Mouse (Mus musculus) kidney, postnatal 10 days (tissue): ENCODE data around the gene Gzme.
"Not testable (repeated sequence)": the region's sequence is repeated elsewhere in the genome, so short reads cannot be mapped to it uniquely, and the experiment has no call there.

ENCODE experiments used
- DNase-seq: peaks from one replicate; pipeline ENCODE4 v3.0.0; 2021; ENCODE audit warnings: mixed read lengths

Gzme gene

GRCm38 (mm10) chr14:56120525-56120924, at the start of gene Gzme:
TSS of gene Gzme (minus strand) at chr14:56120625.
- DNase-seq = no peak

DNA sequence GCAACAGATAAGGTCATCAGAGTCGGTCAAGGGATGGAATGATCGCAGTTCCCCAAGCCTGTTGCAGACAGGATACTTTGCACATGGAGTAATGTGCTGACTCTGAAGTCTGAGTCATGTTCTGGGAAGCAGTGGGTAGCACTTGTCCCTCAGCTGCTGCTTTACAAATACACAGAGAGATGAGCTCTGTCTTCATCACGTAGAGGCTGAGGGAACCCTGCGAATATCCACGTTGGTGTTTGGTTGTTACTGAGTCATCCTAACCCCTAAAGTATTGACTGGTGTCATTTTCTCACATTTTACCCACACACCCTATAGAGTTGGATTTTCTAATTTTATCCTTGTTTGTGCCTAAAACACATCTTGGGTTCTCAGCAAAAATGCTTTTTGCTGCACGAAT, 47.6 kb upstream of the Gzme start:
- DNase-seq = no peak

DNA sequence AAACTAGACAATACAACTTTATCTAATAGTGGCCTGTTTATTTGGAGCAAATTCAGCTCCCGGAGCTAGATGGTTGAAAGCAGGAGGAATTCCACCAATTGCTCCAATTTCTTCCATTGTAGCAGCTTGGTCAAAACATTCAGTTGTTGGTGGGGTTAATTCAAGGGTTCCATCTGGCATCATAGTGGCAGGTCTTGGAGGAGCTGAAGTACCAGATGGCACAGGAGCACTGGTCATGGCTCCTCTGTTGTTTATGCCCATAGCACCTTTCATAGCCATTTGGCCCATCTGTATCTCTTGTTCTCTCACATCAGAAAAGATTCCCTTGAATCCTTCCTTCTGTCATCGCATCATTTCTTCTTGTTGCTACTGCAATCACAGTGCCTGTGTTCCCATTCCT, 41.7 kb upstream of the Gzme start:
- no peak for DNase-seq

DNA sequence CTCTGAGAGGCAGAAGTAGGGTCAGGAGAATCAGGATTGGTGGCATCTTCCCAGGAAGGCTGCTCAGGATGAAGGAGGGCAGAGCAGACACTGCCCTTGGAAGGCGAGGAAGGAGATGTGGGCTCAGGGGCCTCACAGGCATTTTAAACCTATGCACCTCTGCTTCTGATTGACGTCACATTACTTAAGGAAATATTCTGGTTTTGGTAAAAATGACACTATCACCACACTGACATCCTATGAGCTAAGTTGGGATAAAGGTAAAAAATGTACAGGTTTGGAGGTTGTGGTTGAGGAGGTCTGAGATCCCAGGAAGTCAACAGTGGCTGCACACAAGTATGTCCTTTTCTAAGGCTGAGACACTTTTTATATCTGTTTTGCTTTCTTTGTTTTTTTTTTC, 39.1 kb upstream of the Gzme start, which contains the start of gene Gzmg:
Gene Gzmg (minus strand): TSS at position 101 of the 400 bp plus-strand sequence.
- not testable (repeated sequence) for DNase-seq

GRCm38 (mm10) chr14:56155340-56155739, 34.9 kb upstream of the Gzme start:
- no peak for DNase-seq

GRCm38 (mm10) chr14:56133675-56134074, 13.2 kb upstream of the Gzme start:
- DNase-seq = not testable (repeated sequence)

- not testable (repeated sequence) for DNase-seq
Measured at GRCm38 (mm10) chr14:56132508-56132907, 12.1 kb upstream of the Gzme start, which contains the start of gene Gzmd. TSS of gene Gzmd (minus strand) at chr14:56132608.

DNA sequence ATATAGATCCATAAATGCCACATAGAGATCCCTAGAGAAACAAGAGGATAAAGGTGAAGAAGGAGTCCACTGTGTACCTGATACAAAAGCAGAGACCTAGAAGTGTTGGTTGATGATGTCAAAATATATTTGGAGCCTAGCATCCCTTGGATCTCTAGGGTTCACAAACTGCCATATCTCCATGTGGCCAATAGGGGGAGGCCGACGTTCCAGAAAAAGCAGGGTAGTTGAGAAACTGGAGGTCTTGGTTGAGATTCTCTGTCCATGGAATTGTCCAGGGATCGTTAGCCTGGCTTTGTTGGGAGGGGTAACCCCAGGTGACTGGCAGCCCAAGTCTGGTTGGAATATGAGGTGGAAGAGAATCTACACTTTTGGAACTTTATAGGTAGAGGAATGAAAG, 7.9 kb upstream of the Gzme start:
- no peak for DNase-seq

GRCm38 (mm10) chr14:56123516-56123915, 3.1 kb upstream of the Gzme start:
- DNase-seq = no peak

DNA sequence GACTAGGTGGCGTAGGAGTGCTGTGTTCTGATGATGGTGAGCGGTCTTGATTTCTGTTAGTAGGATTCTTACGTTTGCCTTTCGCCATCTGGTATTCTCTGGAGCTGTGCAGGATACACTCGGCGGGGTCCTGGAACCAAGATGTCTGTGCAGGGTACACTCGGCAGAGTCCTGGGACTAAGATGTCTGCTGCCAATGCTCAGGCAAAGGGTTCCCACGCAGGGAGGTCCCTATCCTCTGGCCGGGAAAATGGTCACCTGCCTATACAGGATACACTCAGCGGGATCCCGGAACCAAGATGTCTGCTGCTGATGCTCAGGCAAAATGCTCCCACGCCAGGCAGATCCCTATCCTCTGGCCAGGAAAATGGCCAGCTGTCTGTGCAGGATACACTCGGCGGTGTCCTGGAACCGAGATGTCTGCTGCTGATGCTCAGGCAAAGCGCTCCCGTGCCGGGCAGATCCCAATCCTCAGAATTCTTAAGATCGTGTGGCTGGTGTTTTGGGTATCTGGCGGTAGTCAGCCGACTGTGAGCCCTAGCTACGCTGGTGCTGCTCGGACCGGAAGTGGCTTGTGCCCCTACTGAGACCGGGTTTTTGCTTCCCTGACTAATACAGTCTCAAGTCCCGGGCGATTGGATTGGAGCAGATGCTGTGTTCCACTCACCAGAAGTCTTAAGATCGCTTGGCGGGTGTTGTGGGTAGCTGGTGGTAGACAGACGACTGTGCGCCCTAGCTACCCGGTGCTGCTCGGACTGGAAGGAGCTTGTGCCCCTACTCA, 4.7 kb downstream of the Gzme start:
- not testable (repeated sequence) for DNase-seq

DNA sequence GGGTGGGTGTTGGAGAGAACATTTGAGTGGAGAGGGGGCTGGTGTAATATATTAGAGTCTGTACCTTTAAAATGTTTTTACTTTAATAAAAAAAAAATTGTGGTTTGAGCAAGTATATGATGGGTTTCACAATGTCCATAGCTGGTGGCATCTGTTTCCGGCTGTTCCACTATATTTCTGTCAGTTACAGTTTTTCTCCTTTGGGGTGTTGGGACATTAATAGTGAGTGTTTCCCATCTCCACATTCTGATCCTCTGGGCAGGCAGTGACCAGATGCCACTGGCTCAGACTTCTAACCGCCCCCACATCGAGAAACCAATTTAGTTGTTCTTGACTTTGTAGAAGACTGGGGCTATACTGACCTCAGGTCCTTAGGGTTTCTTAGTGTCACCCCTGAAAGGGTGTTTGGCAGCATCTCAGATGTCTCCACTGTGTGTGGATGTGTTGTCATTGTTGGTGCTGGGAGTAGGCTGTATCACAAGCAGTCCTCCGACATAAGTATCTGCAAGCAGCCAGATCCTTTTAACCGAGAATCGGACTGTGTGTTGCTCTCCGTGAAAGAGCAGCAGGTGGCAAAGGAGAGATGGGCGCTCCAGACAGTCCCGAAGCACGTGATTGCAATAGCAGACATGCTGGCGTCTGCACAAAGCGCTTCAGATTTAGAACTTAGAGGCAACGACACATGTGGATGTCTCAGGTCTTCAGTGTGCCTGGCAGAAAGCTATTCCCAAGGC, 14.8 kb downstream of the Gzme start:
- DNase-seq = no peak

GRCm38 (mm10) chr14:56105016-56105415, 15.4 kb downstream of the Gzme start:
- no peak for DNase-seq

DNA sequence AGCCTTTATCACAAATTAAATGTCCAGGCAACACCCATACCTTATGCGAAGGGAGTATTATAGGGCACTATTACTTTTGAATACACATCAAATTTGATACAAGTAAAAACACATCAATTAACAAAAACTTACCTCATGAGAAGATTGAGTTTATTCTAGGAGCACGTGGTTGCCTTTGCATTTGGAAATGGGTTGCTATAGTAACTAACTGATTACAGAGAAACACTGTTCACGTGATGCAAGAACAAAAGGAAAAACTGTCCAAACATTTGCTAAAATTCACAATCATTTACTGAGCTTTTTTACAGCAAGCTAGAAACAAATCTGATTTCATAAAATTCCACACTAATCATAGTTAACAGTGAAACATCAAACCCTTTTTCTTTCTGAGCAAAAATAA, 17.0 kb downstream of the Gzme start:
- DNase-seq = no peak

GRCm38 (mm10) chr14:56102386-56102785, 18.0 kb downstream of the Gzme start, which contains the start of gene Ctsg:
TSS of gene Ctsg (minus strand) at chr14:56102574.
- DNase-seq = no peak

- peak; percentile 32 for DNase-seq
Measured at GRCm38 (mm10) chr14:56098940-56099339, 21.5 kb downstream of the Gzme start.

DNA sequence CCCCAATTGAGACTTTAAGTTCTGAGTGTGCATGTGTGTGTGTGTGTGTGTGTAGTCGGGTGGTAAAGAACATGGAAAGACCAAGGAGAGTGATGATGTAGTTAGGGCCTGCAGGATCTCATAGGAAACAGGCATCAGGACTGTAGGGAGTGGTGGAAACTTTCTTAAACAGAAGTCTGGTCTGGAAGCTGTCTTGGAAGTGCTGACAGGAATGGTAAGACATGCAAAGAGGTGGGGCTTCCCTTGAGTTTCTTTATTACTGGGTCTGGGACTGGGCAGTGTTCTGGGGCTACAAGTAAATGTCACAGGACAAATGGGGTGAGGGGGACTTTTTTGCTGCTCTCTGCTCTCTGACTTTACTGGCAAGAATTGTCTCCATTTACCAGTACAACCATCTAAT, 22.8 kb downstream of the Gzme start:
- no peak for DNase-seq

GRCm38 (mm10) chr14:56093353-56093752, 27.1 kb downstream of the Gzme start:
- no peak for DNase-seq

GRCm38 (mm10) chr14:56086711-56087110, 33.7 kb downstream of the Gzme start:
- no peak for DNase-seq

- no peak for DNase-seq
Measured at GRCm38 (mm10) chr14:56085167-56085566, 35.3 kb downstream of the Gzme start, which contains the start of gene Mcpt8. TSS of gene Mcpt8 (minus strand) at chr14:56085273.

DNA sequence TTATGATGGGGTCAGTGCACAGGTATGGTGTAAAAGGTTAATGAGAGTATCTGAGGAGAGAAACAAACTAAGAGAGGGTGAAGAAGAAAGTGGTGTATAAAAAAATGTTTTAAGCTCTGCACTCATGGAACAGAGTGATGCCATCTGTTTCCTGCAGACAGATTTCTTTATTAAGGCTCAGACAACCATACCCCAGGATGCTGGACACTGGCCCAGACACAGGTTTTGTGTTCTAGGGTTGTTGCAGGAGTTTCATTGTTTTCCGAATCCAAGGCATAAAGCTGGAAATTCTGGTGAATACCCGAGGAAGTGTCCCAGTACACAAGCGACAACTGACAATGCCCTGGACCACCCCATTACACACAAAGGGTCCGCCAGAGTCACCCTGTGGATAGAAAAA, 38.4 kb downstream of the Gzme start:
- DNase-seq = no peak
